Mouse (Mus musculus): Measurements from ENCODE around the gene Pklr. TPM values are rescaled to one million over a fixed set of nuclear protein-coding genes. Genes with fewer than 3 reads are reported as not detected.

The Pklr gene
- total RNA-seq (2021) = 1.6 TPM in 1 of 2 replicates, not detected in the other
- long read RNA-seq, partial matches to known transcripts = 32 of 44 reads
- long read RNA-seq, other reads (novel, unspliced or antisense) = 11 of 44 reads

DNA sequence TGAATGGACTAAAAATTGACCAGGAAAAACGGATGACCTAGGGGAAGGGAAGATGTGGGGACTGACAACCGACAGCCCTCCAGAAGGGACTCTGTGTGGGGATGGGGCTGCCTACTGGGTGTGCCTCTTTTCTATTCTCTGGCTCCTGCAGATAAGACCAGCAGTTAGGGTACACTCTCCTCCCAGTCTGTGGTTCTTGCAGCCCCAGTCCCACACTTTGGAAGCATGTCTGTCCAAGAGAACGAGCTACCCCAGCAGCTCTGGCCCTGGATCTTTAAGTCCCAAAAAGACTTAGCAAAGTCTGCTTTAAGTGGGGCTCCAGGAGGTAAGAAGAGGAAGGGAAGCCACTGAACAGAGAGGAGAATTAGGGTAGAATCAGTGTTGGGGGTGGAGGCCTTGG is at the start of gene Pklr:
TSS of gene Pklr (plus strand) at position 185 of the 400 bp plus-strand sequence.
- no peak for DNase-seq

DNA sequence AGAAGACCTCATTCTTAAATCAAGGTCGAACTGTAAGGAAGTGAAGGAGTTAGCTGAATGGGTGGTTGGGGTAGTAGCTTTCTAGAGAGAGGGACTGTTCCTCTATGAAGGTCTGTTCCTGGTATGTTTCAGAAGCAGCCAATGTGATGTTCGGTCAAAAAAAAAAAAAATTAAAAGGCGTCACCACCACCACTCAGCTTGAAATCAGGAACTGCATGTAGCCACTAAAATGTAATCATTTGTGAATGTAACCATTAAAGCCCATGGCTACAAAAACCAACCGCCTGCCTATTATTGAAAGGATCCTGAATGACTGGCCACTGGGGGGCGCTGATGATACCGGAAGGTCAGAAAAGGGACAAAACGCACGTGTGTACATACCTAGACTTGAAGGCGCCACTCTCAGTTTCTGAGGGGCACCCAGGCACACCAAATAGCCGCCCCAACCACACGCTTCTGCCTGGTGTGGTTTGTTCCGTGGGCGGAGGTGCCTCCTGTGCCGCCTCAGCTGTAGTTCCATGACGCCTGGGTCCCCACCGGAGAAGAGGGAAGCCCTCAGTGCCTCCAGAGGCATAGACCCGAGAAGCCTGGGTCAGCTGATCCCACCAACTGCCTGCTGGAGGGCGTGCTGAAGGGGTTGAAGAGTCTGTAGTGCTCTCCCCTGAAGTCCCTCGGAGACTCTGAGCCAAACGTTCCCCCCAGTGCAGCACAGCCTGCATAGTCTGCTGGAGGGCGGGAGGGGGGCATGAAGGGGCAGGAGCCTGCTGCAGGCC is 48.4 kb upstream of the Pklr start:
- peak; percentile 82 for DNase-seq

DNA sequence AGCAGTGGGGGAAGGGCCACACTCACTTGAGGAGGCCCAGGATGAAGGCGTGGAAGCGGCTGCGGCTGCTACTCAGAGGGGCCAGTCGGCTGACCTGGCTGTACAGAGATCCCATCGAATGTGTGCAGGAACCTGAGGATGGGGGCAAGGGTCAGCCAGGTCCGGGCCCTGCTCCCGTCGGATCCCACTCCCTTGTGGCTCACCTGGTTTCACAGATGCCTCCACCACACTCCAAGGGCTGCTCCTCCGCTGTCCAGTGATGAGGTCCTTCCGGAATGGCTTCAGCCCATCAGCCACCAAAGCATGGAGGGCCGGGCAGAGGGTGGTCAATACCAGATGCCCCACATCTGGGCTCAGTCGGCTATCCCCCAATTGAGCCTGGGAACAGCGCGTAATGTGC is 47.0 kb upstream of the Pklr start:
- DNase-seq = no peak

DNA sequence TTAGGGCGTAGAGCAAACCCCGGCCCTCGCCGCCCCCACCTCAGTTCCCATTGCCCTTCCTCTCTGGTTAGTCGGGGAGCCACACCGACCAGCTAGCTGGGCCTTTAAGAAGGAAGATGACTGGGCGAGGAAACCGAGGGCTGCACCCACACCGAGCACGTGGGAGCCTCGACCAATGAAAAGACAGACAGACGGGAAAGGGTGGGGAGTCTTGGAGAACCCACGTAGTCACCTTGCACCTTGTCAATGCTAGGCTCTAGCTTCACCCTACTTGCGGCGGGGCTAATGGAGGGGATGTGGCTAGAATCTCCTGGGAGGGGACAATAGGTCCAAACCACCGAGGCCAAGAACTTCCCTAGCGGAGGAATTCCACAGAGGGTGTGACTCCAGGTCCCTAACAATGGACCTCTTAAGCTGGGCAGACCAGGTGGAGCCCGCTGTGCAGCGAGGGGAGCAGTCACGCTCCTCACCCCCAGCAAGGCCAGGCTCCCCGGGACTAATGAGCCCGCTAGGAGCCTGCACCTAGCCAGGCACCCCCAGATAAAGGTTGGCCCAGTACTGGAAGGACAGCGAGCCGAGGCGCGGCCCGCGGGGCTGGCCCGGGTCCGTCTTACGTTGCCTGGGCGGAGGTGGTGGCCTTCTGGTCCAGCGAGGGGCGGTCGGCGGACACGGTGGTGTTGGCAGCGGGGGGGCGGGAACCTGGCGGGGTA is 45.9 kb upstream of the Pklr start:
- peak; percentile 81 for DNase-seq

DNA sequence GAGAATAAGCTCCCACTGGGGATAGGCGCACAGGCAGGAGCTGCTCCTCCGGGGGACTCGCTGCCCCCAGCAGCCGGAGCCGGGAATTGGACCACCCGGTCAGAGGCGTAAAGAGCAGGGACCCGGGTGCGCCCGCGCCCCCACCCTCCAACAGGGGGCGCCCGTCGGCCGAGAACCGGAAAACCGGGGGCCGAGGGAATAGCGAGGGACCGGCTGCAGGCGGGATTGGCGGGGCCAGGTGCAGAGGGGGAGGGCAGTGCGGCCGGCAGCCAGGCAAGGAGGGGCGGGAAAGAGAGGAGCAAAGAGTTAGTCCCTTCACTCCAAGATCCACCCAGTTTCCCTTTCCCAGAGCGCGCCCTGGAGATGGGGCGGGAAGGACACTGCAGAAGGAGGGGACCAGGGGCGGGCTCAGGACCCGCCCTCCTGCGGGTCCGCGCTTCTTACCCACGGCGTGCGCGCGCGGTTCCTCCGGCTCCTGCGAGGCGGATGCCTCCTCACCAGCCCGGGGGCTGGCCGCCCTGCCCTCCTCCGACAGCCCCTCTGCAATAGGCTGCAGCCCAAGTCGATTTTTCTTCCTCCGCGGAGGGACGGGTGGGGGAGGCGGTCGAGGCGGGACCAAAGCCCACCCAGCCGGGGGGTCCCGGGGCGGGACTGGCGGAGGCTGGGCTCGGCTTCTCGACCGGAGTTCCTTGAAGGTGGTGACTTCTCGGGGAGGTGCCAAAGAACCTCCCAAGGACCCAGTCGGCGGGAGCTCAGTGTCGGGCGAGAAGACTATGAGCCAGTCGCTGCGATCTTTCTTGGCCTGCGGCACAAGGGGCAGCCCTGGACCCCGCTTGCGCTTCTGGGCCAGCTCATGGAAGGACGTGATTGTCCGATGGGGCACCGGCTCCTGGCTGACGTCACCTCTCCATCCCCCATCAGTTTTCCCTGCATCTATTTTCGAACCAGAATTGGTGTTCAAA is 45.0 kb upstream of the Pklr start:
- peak; percentile 89 for DNase-seq

DNA sequence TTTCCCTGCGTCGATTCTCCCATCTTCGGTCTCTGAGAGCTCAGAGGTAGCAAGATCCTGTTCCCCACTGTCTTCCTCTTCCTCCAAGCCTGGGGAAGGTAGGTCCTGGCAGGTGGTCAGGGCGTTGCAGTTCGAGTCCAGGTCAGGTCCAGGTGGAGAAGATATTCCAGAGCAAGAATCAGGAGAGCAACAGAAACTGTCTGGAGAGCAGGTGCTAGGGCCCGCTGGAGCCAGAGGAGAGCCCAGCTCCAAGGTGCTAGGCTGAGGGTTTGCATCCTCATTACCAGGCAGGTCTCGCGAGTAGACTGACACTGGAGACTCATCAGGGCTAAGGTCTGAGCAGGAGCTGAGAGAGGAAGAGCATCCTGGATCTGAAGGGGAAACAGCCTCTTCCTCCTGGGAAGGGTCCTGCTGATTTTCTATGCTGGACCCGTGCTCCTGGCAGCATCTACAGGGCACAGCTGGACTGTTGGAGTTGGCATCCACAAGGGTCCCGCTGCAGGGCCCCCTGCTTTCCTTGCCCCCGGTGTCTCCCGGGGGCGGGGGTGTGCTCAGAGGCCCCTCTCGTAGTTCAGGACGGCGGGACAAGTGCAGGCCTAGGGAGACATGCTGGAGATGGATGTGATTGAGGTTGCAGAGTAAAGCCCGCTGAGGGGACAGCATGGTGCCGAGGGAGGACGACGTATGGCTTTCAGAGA is 44.0 kb upstream of the Pklr start:
- no peak for DNase-seq

GRCm38 (mm10) chr3:89092509-89093090 is 43.3 kb upstream of the Pklr start:
- DNase-seq = no peak

DNA sequence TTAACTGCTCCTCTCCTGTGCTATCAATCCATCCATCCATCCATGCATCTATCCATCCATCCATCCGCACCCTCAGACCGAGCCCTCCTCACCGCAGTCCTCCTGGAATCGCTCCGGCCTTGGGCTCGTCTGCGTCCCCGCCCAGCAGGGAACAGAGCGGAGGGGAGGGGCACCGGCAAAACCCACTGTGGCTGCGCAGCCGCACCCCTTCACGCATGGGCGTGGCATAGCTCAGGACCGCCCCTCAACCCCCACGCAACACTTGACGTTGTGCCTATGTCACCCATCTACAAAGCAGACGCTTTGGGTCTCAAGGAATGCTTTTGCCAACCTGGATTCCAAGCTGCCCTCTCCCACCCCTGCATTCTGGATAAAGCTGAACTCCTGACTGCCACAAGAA is 42.8 kb upstream of the Pklr start, which contains the start of gene Rusc1:
TSS of gene Rusc1 (minus strand) at position 137 of the 400 bp plus-strand sequence.
- DNase-seq = peak; percentile 88

DNA sequence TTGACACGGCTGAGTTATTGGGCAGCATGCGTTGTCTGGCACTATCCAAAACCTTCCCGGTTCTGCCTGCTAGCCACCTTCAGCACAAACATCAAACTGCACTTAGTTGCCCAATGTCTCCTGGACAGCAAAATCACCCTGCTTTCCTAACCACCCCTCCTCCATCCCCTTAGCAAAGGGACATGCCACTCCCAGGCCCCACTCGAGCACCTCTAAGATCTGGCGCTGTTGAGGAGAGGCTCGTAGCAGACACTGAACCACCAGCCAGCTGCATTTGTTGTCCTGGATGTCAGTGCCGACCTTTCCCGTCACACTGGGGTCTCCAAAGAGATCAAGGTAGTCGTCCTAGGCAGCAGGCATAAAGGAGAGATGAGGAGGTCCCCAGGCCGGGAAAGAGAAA is 41.9 kb upstream of the Pklr start:
- DNase-seq = no peak

DNA sequence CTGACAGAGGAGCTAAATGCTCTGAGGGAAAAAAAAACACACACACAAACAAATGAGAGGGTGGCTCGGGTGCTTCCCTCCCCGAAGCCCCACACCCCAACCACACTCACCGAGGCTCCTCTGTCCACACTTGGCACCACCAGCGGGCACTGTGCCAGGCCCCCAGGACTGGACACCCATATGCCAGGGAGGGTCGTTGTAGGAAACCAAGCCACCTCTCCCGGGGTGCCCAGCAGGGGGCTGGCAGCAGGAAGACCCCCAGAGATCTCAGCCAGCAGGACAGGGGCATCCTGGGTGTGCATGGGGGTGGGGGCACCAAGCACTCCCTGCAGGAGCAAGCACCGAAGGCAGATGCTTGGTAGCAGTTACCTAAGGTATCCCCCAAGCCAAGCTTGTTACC is 35.1 kb upstream of the Pklr start, which contains the start of gene Gm43738:
TSS of gene Gm43738 (minus strand) at position 289 of the 400 bp plus-strand sequence.
- DNase-seq = no peak

- no peak for DNase-seq
These were observed 34.5 kb upstream of the Pklr start for GRCm38 (mm10) chr3:89101459-89101811.

DNA sequence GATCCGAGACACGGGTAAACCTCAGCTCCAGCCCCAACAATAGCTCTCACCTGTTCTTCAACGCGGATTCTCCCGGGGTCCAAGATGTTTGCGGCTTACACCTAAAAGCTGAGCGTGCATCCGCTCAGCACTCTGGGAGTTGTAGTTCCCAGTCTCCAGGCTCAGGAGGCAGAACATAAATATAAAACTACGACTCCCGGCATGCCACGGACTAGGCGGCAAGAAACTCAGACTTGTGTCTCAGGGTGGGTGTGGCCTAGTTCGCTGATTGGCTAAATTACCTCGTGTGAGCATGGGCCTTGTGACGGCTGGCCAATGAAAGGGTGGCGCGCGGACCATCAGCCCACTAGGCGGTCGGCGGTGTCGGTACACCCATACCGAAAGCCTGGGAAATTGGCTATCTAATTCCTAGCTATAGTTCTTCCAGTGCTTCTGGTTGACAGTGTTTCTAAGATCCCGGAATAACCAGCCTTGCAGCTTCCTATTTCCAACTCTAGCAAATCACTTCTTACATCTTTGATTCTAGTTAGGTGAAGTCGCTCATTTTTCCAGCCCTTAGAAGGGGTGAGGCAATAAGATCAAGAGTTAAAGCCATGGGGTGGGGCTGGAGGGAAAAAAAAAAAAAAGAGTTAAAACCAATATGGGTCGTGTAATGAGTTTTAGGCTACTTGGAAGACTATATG is 34.0 kb upstream of the Pklr start, which contains the start of gene Fdps:
TSS of gene Fdps (minus strand) at position 148 of the 683 bp plus-strand sequence.
- DNase-seq = peak; percentile 91

- DNase-seq = no peak
These were observed 33.2 kb upstream of the Pklr start for GRCm38 (mm10) chr3:89102495-89103290.

GRCm38 (mm10) chr3:89103291-89103595 is 32.7 kb upstream of the Pklr start:
- DNase-seq = no peak

DNA sequence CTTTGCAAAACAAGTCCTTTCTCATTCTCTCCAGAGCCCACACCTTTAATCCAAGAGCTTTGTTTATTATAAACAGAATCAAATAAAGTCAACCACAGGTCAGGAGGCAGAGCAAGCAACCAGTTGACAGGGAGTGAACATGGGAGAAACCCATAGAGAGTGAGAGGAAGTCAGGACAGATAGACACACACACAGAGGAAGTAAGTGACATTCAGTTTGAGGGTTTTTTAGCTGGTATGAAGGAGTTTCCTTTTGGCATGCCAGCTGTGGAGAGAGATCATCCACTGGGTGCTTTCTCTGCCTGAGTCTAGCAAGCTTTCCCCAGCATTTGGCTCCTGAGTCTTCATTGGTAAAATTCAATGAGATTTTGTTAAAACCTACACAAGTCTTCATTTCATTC is 29.1 kb upstream of the Pklr start:
- DNase-seq = no peak

- no peak for DNase-seq
These were observed 28.4 kb upstream of the Pklr start for GRCm38 (mm10) chr3:89107545-89107944.

- DNase-seq = no peak
These were observed 27.8 kb upstream of the Pklr start for GRCm38 (mm10) chr3:89108146-89108545.

DNA sequence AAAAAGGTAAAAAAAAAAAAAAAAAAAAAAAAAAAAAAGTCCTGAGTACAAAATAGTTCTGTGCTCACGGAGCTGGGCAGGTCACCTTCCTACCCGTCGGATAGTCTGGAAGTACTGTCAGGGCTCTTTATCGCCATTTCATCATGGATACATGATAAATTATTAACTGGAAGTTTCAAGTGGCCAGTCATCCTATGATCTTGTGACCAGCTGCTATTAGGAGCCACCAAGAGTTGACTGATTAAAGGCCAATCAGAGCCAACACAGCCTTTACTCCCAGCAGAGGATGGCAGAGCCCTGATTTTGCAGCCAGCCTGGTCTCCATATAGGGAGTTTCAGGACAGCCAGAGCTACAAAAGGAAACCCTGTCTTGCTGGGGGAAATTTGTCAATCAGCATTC is 22.9 kb upstream of the Pklr start:
- DNase-seq = no peak

DNA sequence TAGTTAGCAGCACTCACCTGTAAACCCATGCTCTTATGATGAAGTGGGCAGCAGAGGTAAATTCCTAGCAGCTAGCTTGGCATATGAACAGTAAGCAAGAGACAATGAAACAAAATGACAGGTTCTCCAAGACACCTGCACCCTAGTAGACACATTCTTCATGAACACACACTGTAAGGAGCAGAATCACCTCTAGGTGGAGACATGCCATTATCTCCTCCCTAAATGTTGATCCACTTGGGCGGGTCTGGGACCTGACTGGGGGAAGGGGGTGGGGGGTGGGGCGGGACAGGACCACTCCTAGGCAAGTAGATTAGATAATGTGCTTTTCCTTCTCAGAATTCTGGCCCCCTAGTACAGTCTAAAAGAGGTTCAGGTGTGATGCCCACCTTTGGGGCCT is 20.4 kb upstream of the Pklr start:
- DNase-seq = no peak

DNA sequence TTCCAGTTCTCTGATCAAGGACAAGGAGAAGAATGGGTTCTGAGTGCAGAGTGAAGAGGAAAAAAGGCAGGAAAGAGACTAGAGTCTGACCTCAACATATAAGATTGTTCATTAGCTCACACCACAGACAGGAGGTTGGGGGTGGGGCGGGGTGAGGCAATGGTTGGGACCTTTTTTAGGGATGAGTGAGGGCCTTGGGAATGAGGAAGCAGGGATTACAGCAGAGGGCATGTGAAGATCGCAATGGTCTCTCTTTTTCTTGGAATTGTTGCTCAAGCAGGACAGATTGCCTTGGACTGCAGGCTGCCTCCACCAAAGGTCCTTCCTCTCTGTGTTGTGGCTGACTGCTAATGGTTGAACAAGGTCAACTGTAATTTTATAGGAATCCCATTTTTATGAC is 12.6 kb upstream of the Pklr start:
- DNase-seq = peak; percentile 41

Measured in adrenal gland, postnatal 25 days (tissue).